Mouse (Mus musculus) midbrain, embryonic 14.5 days (tissue): Measurements from ENCODE around the gene Zfp668. TPM values are rescaled to one million over a fixed set of nuclear protein-coding genes. Genes with fewer than 3 reads are reported as not detected.

Experiments
- ATAC-seq: fragments of 200-750 bp; cut with Nextera tagmentation; 2 replicates; pipeline ENCODE4 v1.8.0; 2017; ENCODE audit warnings: moderate number of reproducible peaks, moderate library complexity; ENCODE audit not compliant: low FRiP score, low TSS enrichment
- DNase-seq: peaks from one replicate; pipeline ENCODE4 v3.0.0-alpha.2; 2015
- H3K27ac ChIP-seq: fragments of 300-500 bp; sonication (generic); replicated peaks from 2 replicates; pipeline ENCODE4 v1.5.1; 2014; ENCODE audit warnings: mild to moderate bottlenecking, low read depth, low read length, moderate library complexity
- H3K27me3 ChIP-seq: fragments of 300-500 bp; sonication (generic); 2 replicates; pipeline ENCODE4 v1.6.1; 2014; ENCODE audit warnings: low read length, control low read depth, mixed read lengths; ENCODE audit not compliant: control insufficient read depth, insufficient read depth
- H3K36me3 ChIP-seq: fragments of 300-500 bp; sonication (generic); 2 replicates; pipeline ENCODE4 v1.6.1; 2014; ENCODE audit warnings: low read length, control low read depth; ENCODE audit not compliant: control insufficient read depth, insufficient read depth
- H3K4me1 ChIP-seq: fragments of 300-500 bp; sonication (generic); 2 replicates; pipeline ENCODE4 v1.6.1; 2014; ENCODE audit warnings: mild to moderate bottlenecking, antibody characterized with exemption, low read length, control low read depth; ENCODE audit not compliant: control insufficient read depth, insufficient read depth
- H3K4me2 ChIP-seq: fragments of 300-500 bp; sonication (generic); 2 replicates; pipeline ENCODE4 v1.6.1; 2014; ENCODE audit warnings: mild to moderate bottlenecking, low read length, moderate library complexity
- H3K4me3 ChIP-seq: fragments of 300-500 bp; sonication (generic); replicated peaks from 2 replicates; pipeline ENCODE4 v1.5.1; 2014; ENCODE audit warnings: low read depth, low read length
- H3K9ac ChIP-seq: fragments of 300-500 bp; sonication (generic); replicated peaks from 2 replicates; pipeline ENCODE4 v1.6.1; 2014; ENCODE audit warnings: mild to moderate bottlenecking, low read length, moderate library complexity
- H3K9me3 ChIP-seq: fragments of 300-500 bp; sonication (generic); 2 replicates; pipeline ENCODE4 v1.6.1; 2016; ENCODE audit warnings: low read length, control low read depth, mixed read lengths; ENCODE audit not compliant: control insufficient read depth
- WGBS: fragments of 180-500 bp; shearing (Covaris S2); extraction: QIAGEN DNeasy Blood & Tissue Kit; methylation state at CpG from one replicate; pipeline ENCODE4 v1.1.7; 2014; 5-methylcytosine and 5-hydroxymethylcytosine counted together
- polyA plus RNA-seq: library from polyadenylated mRNA; unstranded; fragments of >200 nt; fragmentation: Nextera tagmentation; extraction: Ambion mirVana; gene quantifications from 2 replicates; pipeline ENCODE4 v1.2.1, GENCODE M21; 2014

Gene Zfp668
- 32.0 and 42.3 TPM in 2 replicates for polyA plus RNA-seq

GRCm38 (mm10) chr7:127876467-127877348 is at the start of gene Zfp668:
Gene Zfp668, minus strand, starts transcription at chr7:127876828.
- Histone ChIP-seq H3K4me2 (peak within 1 kb of the TSS; percentile 84), H3K27me3 (no peaks in the 10 kb centered on the region), H3K27ac (peak within 1 kb of the TSS; percentile 99), H3K9ac (peak within 1 kb of the TSS; percentile 98), H3K4me1 (peaks cover 23% of the 10 kb centered on the region), H3K36me3 (peaks cover 41% of the 10 kb centered on the region), H3K4me3 (peak within 1 kb of the TSS; percentile 95), H3K9me3 (no peaks in the 10 kb centered on the region)
- ATAC-seq: peak; percentile 77
- under 1% methylated on average over 60 of the region's 60 CpGs for WGBS
- peak; percentile 98 for DNase-seq

- no peak overlapping the region for H3K4me2 ChIP-seq
- 84% methylated on average over 8 of the region's 8 CpGs for WGBS
- peaks cover 61% of the 10 kb centered on the region for H3K36me3 ChIP-seq
Observed at GRCm38 (mm10) chr7:127926066-127926465, 49.4 kb upstream of the Zfp668 start.

GRCm38 (mm10) chr7:127925252-127925651 is 48.6 kb upstream of the Zfp668 start:
- Histone ChIP-seq H3K4me1 (no peaks in the 10 kb centered on the region), H3K27ac (no peak overlapping the region), H3K4me2 (no peak overlapping the region), H3K27me3 (peaks cover 17% of the 10 kb centered on the region), H3K4me3 (no peak overlapping the region), H3K36me3 (peaks cover 66% of the 10 kb centered on the region), H3K9ac (no peak overlapping the region), H3K9me3 (no peaks in the 10 kb centered on the region)
- ATAC-seq (no peak), DNase-seq (no peak)
- 66% methylated on average over 5 of the region's 5 CpGs for WGBS

More at GRCm38 (mm10) chr7:127926066-127926465, 49.4 kb upstream of the Zfp668 start:
- Histone ChIP-seq H3K27ac (no peak overlapping the region), H3K4me3 (no peak overlapping the region), H3K9me3 (no peaks in the 10 kb centered on the region), H3K9ac (no peak overlapping the region), H3K27me3 (peaks cover 17% of the 10 kb centered on the region), H3K4me1 (no peaks in the 10 kb centered on the region)
- DNase-seq: no peak
- no peak for ATAC-seq

- Histone ChIP-seq H3K36me3 (peaks cover 71% of the 10 kb centered on the region), H3K4me1 (no peaks in the 10 kb centered on the region), H3K4me3 (no peak overlapping the region), H3K27me3 (peaks cover 4% of the 10 kb centered on the region; the same call in 1 of the 2 replicates), H3K9ac (no peak overlapping the region), H3K4me2 (no peak overlapping the region), H3K9me3 (no peaks in the 10 kb centered on the region), H3K27ac (no peak overlapping the region)
- DNase-seq: no peak
- WGBS: 93% methylated on average over 5 of the region's 5 CpGs
- ATAC-seq: no peak
Observed at GRCm38 (mm10) chr7:127923714-127924113, 47.1 kb upstream of the Zfp668 start.

GRCm38 (mm10) chr7:127922451-127923275 is 46.0 kb upstream of the Zfp668 start:
- H3K27me3 ChIP-seq: no peaks in the 10 kb centered on the region
- no peak overlapping the region for H3K9ac ChIP-seq
- no peak overlapping the region for H3K4me2 ChIP-seq
- DNase-seq (no peak), ATAC-seq (no peak)
- H3K4me1 ChIP-seq: no peaks in the 10 kb centered on the region
- H3K9me3 ChIP-seq: no peaks in the 10 kb centered on the region
- H3K36me3 ChIP-seq: peaks cover 77% of the 10 kb centered on the region
- no peak overlapping the region for H3K4me3 ChIP-seq
- no peak overlapping the region for H3K27ac ChIP-seq
- 87% methylated on average over 6 of the region's 6 CpGs for WGBS

GRCm38 (mm10) chr7:127921516-127921915 is 44.9 kb upstream of the Zfp668 start:
- WGBS: 62% methylated on average over 8 of the region's 8 CpGs
- Histone ChIP-seq H3K27ac (no peak overlapping the region), H3K36me3 (peaks cover 76% of the 10 kb centered on the region), H3K4me1 (no peaks in the 10 kb centered on the region), H3K4me2 (no peak overlapping the region), H3K4me3 (no peak overlapping the region), H3K27me3 (no peaks in the 10 kb centered on the region), H3K9ac (no peak overlapping the region), H3K9me3 (no peaks in the 10 kb centered on the region)
- DNase-seq (no peak), ATAC-seq (no peak)

- Histone ChIP-seq H3K4me3 (no peak overlapping the region), H3K4me2 (no peak overlapping the region), H3K4me1 (no peaks in the 10 kb centered on the region), H3K36me3 (peaks cover 71% of the 10 kb centered on the region), H3K9me3 (no peaks in the 10 kb centered on the region), H3K27ac (no peak overlapping the region), H3K27me3 (no peaks in the 10 kb centered on the region), H3K9ac (no peak overlapping the region)
- 81% methylated on average over 7 of the region's 7 CpGs for WGBS
- DNase-seq (no peak), ATAC-seq (no peak)
Observed at GRCm38 (mm10) chr7:127919290-127919689, 42.7 kb upstream of the Zfp668 start.

GRCm38 (mm10) chr7:127918203-127918602 is 41.6 kb upstream of the Zfp668 start:
- Histone ChIP-seq H3K9me3 (no peaks in the 10 kb centered on the region), H3K36me3 (peaks cover 61% of the 10 kb centered on the region), H3K27ac (no peak overlapping the region), H3K4me3 (no peak overlapping the region), H3K27me3 (no peaks in the 10 kb centered on the region), H3K4me1 (peaks cover 1% of the 10 kb centered on the region), H3K9ac (no peak overlapping the region), H3K4me2 (no peak overlapping the region)
- WGBS: 57% methylated on average over 3 of the region's 3 CpGs
- DNase-seq (peak; percentile 55), ATAC-seq (no peak)
